In genomic region chr6:31637371-31638052, GRCm38 (mm10) we compare ENCODE assay signal across 9 mouse cellular contexts.
DNase-seq lines count a peak whose midpoint lies in the region; ATAC-seq and TF ChIP-seq lines count a peak whose summit lies in the region.
"Had no signal": no experiment of that assay in that cellular context is flagged by ENCODE, and none has a peak within 500 bp of the region (broad histone marks: within the 10 kb centered on the region; RNA-seq: fewer than 3 reads in every experiment).

No protein-coding gene starts in this region.

- no peak for TF ChIP-seq POLR2A in ES-Bruce4 (IDR thresholded peaks at IDR 0.05; ENCODE audit: insufficient read depth, low read length)

- peak; percentile 49 for TF ChIP-seq CTCF in ES-Bruce4 (IDR thresholded peaks at IDR 0.05; ENCODE audit: low read depth, low read length)

- DNase-seq in hindbrain, embryonic 10.5 days (ENCODE audit: low spot score) = peak; percentile 25
- peak; percentile 44 for DNase-seq in embryo, embryonic 10.5 days (ENCODE audit: low spot score)
- DNase-seq in liver, embryonic 11.5 days (ENCODE audit: low spot score) = peak; percentile 47
- DNase-seq in adrenal gland, adult 2 months = no peak
- DNase-seq in cerebellum, postnatal 14 days = no peak
- DNase-seq: thymus, postnatal 25 days had no signal

- peaks cover 29% of the 10 kb centered on the region for H3K4me1 ChIP-seq in hindbrain, embryonic 10.5 days (replicated peaks)
- no peaks in the 10 kb centered on the region; the same call in 1 of the 2 replicates for H3K4me1 ChIP-seq in hindbrain, embryonic 16.5 days (ENCODE audit: control insufficient read depth, insufficient read depth, low read depth, low read length)
- H3K4me1 ChIP-seq in ES-Bruce4 (ENCODE audit: control insufficient read depth, insufficient read depth, low read length) = peaks cover 5% of the 10 kb centered on the region
- H3K4me1 ChIP-seq in liver, embryonic 11.5 days (replicated peaks; ENCODE audit: control insufficient read depth, insufficient read depth, low read length) = peaks cover 35% of the 10 kb centered on the region

- H3K9me3 ChIP-seq in hindbrain, embryonic 10.5 days = no peaks in the 10 kb centered on the region
- H3K9me3 ChIP-seq in hindbrain, embryonic 16.5 days (ENCODE audit: control insufficient read depth, low read length) = no peaks in the 10 kb centered on the region
- H3K9me3 ChIP-seq in ES-Bruce4 (replicated peaks; ENCODE audit: control insufficient read depth, insufficient read depth, low read length, poor library complexity, severe bottlenecking) = no peaks in the 10 kb centered on the region
- H3K9me3 ChIP-seq in liver, embryonic 11.5 days (ENCODE audit: control insufficient read depth, low read length) = no peaks in the 10 kb centered on the region

- peaks cover 22% of the 10 kb centered on the region for H3K27me3 ChIP-seq in hindbrain, embryonic 10.5 days (ENCODE audit: insufficient read depth, poor library complexity, severe bottlenecking)
- H3K27me3 ChIP-seq in hindbrain, embryonic 16.5 days (replicated peaks; ENCODE audit: control insufficient read depth, insufficient read depth, low read length) = no peaks in the 10 kb centered on the region
- H3K27me3 ChIP-seq in ES-Bruce4 (ENCODE audit: control insufficient read depth, insufficient read depth, low read length, poor library complexity, severe bottlenecking) = no peaks in the 10 kb centered on the region
- H3K27me3 ChIP-seq in liver, embryonic 11.5 days (replicated peaks; ENCODE audit: control insufficient read depth, insufficient read depth, low read length) = no peaks in the 10 kb centered on the region

- H3K9ac ChIP-seq in hindbrain, embryonic 16.5 days (ENCODE audit: low read depth, low read length) = no peak overlapping the region
- peak overlapping the region; percentile 8; the same call in 1 of the 2 replicates for H3K9ac ChIP-seq in ES-Bruce4 (ENCODE audit: low read depth, poor library complexity, severe bottlenecking)
- H3K9ac ChIP-seq in liver, embryonic 11.5 days (ENCODE audit: low read depth, low read length) = peak overlapping the region; percentile 21; the same call in 1 of the 2 replicates

- H3K27ac ChIP-seq in hindbrain, embryonic 10.5 days = peak overlapping the region; percentile 23; the same call in 1 of the 2 replicates
- no peak overlapping the region for H3K27ac ChIP-seq in hindbrain, embryonic 16.5 days (ENCODE audit: low read depth, low read length)
- H3K27ac ChIP-seq in ES-Bruce4 (ENCODE audit: insufficient read depth, low read length) = peak overlapping the region; percentile 45
- peak overlapping the region; percentile 29; the same call in 1 of the 2 replicates for H3K27ac ChIP-seq in liver, embryonic 11.5 days (ENCODE audit: low read depth, low read length)

- peak overlapping the region; percentile 26; the same call in 1 of the 2 replicates for H3K4me3 ChIP-seq in hindbrain, embryonic 10.5 days
- H3K4me3 ChIP-seq in hindbrain, embryonic 16.5 days (ENCODE audit: low read length) = no peak overlapping the region
- peak overlapping the region; percentile 11; the same call in 1 of the 2 replicates for H3K4me3 ChIP-seq in ES-Bruce4 (ENCODE audit: low read depth, low read length)
- H3K4me3 ChIP-seq in liver, embryonic 11.5 days (ENCODE audit: low read depth, low read length) = no peak overlapping the region

- H3K4me2 ChIP-seq in hindbrain, embryonic 16.5 days (ENCODE audit: low read length) = no peak overlapping the region
- H3K4me2 ChIP-seq in liver, embryonic 11.5 days = peak overlapping the region; percentile 51

- TF ChIP-seq EP300 in ES-Bruce4 (IDR thresholded peaks at IDR 0.05; ENCODE audit: insufficient read depth, low read depth, low read length) = no peak; the same call in 1 of the 2 replicates

- no peaks in the 10 kb centered on the region for H3K36me3 ChIP-seq in hindbrain, embryonic 10.5 days
- no peaks in the 10 kb centered on the region for H3K36me3 ChIP-seq in hindbrain, embryonic 16.5 days (ENCODE audit: control insufficient read depth, insufficient read depth, low read length)
- H3K36me3 ChIP-seq in ES-Bruce4 (ENCODE audit: control insufficient read depth, insufficient read depth, low read length, poor library complexity, severe bottlenecking) = no peaks in the 10 kb centered on the region
- H3K36me3 ChIP-seq in liver, embryonic 11.5 days (ENCODE audit: control insufficient read depth, insufficient read depth, low read length) = no peaks in the 10 kb centered on the region

- WGBS in hindbrain, embryonic 10.5 days = 12% methylated on average over 16 of the region's 16 CpGs
- WGBS in hindbrain, embryonic 16.5 days = 22% methylated on average over 16 of the region's 16 CpGs
- 13% methylated on average over 16 of the region's 16 CpGs for WGBS in liver, embryonic 11.5 days

- no peak for ATAC-seq in hindbrain, embryonic 16.5 days
- no peak for ATAC-seq in liver, embryonic 11.5 days (replicated peaks; ENCODE audit: low FRiP score)
- ATAC-seq in CD4-positive, CD25-positive, alpha-beta regulatory T cell, adult 4 months = no peak

Comparison
In these comparisons a context has a peak if more than half of its experiments do, and no peak if none do; other contexts are left out.
1. H3K4me3 ChIP-seq: peak in hindbrain, embryonic 10.5 days (single experiment) and ES-Bruce4 (single experiment); none in hindbrain, embryonic 16.5 days (single experiment) and liver, embryonic 11.5 days (single experiment).
2. DNase-seq: peak in hindbrain, embryonic 10.5 days (single experiment), embryo, embryonic 10.5 days (single experiment) and liver, embryonic 11.5 days (single experiment); none in adrenal gland, adult 2 months (single experiment) and cerebellum, postnatal 14 days (0 of 2).